Mouse (Mus musculus): ENCODE data around the gene Sh2d1b1.
A peak's percentile ranks its signal among the peaks of the same experiment; 100 is the strongest.
"Not testable (repeated sequence)": the region's sequence is repeated elsewhere in the genome, so short reads cannot be mapped to it uniquely, and the experiment has no call there.

Sh2d1b1 gene

GRCm38 (mm10) chr1:170277016-170277415 is at the start of gene Sh2d1b1:
Sh2d1b1 (plus strand) TSS chr1:170277320.
- DNase-seq = no peak

GRCm38 (mm10) chr1:170232688-170233087 is 44.4 kb upstream of the Sh2d1b1 start, which contains the start of gene Sh2d1b2:
Sh2d1b2 (plus strand) TSS chr1:170232749.
- not testable (repeated sequence) for DNase-seq

GRCm38 (mm10) chr1:170245016-170245415 is 32.1 kb upstream of the Sh2d1b1 start:
- DNase-seq = no peak

DNA sequence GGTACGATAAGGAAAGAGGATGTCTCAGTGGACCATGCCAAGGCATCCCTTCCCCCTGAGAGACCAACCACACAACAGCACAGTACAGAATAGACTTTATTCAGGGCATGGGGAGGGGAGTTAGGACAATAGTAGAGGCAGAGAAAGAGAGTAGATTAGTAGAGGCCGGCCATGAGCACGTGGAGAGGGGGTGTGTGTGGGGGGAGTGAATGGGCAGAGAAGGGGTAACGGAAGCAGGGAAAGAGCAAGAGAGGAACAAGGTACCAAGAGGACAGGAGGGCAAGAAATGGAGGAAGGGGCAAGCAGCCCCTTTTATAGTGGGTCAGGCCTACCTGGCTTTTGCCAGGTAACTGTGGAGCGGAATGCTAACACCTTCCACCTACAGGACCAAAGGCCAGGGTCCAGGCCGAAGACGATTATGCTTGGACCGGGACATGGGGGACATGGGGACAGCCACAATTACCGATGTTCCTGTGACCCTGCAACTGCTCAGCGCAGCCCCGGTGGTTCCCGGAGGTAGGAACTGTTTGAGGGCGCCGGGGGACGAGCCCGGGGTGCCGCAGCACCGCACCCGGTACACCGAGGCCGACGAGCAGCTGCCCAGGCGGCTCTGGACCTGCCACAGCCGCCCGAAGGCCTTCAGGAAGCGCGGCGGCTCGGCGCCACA is 22.1 kb upstream of the Sh2d1b1 start:
- no peak for DNase-seq

DNA sequence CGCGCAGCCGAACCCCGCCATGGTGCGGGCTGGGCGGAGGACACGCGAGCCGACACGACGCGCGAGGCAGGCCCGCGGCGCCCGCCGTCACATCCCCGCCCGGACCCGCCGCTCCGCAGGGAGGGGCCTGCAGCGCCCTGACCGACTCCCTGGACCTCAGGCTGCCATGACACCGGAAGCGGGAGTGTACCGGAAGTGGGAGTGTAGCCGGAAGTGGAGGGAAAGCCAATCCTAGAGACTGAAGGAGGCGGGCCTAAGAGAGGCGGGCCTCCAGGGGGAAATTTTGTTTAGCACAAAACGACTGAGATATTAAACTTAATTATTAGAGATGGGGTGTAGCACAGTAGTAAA is 21.6 kb upstream of the Sh2d1b1 start:
- DNase-seq = peak; percentile 78

GRCm38 (mm10) chr1:170270281-170270680 is 6.8 kb upstream of the Sh2d1b1 start:
- no peak for DNase-seq

DNA sequence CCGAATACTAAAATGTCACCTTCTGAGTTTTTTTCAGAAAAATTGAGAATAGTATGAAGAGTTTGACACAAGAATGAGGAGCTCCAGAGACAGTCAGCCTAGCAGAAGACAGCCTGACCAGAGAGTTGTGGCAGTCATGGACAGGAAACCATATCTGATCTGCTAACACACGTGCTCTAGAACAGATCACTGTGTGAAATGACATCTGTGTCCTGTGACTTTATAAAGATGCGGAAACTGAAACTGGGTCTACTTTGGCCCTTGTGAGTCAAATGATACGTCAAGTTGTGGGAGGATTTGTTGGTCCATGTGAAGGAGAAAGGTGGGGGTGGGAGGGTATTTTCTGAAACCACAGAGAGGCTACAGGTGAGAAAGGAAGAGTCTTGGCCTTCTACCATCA is 6.4 kb upstream of the Sh2d1b1 start:
- no peak for DNase-seq

DNA sequence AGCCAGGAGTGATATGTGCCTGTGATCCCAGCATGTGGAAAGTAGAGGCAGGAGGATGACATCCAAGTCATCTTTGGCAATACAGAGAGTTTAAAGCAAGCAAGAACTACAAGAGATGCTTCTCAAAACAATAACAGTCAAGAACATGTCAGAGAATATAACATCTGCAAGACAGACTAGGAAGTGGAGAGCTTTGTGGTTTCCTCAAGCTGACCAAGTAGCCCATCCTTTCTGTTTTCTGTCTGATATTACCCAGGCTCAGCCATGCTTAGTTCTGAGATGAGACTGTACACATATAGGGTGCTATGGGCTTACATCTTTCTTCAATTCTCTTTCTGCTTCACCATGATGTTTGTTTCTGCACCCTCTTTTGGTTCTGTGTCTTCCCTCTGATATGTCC is 3.9 kb upstream of the Sh2d1b1 start:
- DNase-seq = no peak

GRCm38 (mm10) chr1:170282415-170283129 is 5.5 kb downstream of the Sh2d1b1 start:
- no peak for DNase-seq

DNA sequence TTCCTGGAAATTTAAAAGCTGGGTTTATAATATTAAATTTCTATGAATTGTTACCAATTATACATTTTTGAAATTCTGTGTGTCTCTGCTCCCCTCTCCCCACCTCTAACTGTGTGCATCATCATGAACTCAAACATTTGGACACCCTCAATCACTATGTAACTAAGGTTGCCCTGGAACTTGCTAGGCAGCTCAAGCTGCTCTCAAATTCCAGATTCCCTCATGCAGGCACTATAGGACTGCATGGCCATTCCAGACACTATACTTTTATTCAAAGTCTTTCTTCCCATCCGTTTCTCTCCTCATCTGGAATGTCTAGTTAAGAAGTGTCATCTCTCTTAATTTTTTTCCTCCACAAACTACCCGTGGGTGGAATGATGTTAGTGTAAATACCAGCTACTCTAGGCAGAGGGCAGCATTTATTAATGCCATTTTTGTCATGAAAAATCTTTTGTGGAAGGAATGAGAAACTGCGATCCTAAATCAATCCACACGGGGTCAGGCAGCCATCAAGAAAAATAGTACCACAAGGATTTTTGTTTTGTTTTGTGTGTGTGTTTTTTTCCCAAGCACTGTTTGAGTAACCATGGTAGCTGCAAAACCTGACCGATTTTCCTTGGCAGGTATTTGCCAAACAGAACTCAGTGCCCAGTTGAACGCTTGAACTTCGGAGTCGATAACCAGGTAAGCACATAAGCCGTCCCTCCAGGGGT is 15.3 kb downstream of the Sh2d1b1 start:
- DNase-seq = no peak

DNA sequence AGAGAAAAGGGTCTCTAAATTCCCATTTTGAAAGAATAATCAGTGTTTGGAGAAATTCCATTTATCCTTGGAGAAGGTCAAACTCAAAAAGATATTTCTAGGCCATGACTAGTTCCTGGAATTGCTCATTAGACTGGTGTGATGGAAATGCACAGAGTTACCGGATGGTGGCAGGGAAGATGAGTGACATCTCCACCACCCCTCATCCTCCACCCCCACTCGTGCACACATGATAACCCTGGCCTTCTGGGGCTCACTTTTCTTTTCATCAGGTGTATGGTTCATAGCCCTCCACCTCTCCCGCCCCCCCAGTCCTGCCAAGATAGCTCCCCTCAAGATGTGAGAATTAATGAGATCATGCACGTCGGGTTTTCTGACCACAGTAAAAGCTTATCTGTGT is 16.1 kb downstream of the Sh2d1b1 start:
- DNase-seq = no peak

GRCm38 (mm10) chr1:170294786-170295570 is 17.9 kb downstream of the Sh2d1b1 start:
- DNase-seq = no peak

GRCm38 (mm10) chr1:170299496-170299895 is 22.4 kb downstream of the Sh2d1b1 start:
- no peak for DNase-seq

DNA sequence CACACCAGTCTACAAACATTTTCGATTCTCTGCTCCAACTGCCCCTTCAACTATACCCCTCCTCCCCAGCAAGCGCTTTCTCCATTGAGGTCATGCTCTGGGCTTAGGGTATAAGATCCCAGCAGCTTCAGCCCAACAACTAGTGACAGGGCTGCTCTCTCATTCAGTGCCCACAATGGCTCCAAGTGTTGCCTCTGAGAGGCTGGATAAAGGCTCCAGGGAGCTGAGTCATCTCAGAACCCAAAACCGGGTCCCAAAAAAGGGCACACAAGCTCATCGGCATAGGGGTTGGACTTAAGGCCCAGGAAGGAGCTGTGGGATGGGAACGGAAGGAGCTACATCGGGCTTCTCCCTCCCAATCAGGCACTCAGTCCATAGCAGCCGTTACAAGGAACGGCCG is 24.6 kb downstream of the Sh2d1b1 start:
- no peak for DNase-seq

DNA sequence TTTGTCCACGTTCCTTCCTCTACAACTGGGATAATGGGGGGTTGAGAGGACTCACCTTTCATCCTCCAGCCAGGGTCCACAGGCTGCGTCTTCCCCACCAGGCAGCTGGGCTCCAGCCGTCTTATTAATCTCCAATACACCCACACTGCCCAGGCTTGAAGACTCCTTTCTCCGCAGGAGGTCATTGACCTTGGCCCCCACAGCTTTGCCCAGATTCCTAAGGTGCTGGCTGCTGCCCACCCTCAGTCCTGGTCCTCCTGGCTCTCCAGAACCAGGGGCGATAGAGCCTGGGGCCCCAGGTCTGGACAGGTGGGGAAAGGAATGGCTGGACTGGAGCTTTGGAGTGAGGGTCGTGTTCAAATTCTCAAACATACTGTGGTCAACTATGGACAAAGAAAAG is 25.3 kb downstream of the Sh2d1b1 start:
- DNase-seq = no peak

GRCm38 (mm10) chr1:170303103-170303502 is 26.0 kb downstream of the Sh2d1b1 start:
- no peak for DNase-seq

- no peak for DNase-seq
Measured at GRCm38 (mm10) chr1:170305002-170305401, 27.9 kb downstream of the Sh2d1b1 start.

DNA sequence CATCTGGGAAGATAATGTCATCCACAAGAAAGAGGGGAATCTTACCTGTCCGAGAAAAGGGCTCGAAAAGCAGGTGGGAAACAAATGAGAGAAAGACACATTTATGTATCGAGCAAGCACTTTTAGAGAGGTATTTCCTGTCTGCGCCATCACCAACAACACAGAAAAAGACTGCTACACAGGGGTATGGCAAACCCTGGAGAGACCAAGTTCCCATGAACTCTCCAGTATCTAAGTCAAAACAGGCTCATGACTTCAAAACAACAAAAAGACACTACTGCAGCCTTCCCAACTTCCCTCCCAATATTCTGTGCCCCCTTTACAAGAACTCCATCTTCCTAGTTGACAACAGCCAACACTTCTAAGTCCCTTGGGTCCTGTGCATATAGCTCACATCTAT is 29.1 kb downstream of the Sh2d1b1 start, which contains the start of gene Gm7694:
Gm7694 (minus strand) TSS at position 101 of the 400 bp plus-strand sequence.
- DNase-seq = no peak

GRCm38 (mm10) chr1:170308503-170308902 is 31.4 kb downstream of the Sh2d1b1 start, which contains the start of gene Spata46:
Spata46 (plus strand) TSS chr1:170308803.
- no peak for DNase-seq

DNA sequence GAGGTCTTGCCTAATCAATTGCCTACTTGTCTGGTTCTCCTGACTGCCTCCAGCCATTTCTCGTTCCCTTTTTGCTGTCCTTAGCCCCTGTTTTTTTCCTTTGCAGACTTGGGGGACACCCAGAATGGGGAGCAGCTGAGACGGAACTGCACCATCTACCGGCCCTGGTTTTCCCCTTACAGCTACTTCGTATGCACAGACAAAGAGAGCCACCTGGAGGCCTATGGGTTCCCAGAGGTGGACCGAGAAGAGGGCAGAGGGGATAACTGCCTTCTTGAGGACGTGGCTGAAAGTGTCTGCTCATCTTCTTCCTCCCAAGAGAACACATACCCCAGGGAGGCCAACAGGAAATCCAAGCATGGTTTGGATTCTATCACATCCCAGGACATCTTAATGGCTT is 34.3 kb downstream of the Sh2d1b1 start:
- DNase-seq = no peak

- DNase-seq = no peak
Measured at GRCm38 (mm10) chr1:170322046-170322445, 44.9 kb downstream of the Sh2d1b1 start.

DNA sequence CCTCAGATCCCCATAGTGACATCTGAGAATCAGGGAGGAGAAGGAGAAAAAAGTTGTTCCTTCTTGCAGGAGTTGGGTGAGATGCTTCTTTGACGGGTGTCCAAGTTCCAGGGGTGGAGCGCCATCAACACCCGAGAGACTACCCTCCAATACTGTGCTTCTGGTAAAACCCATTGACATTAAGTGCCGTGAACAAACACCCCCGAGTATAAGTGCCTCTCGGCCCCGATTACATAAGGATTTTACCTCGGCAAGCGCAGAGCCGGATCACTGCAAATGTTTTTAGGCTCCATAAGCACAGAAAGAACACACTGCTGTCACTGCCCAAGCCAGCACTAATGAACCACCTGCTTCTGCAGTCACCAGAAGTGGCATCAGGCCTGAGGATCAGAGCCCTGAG is 45.9 kb downstream of the Sh2d1b1 start:
- DNase-seq = no peak

GRCm38 (mm10) chr1:170324312-170324711 is 47.2 kb downstream of the Sh2d1b1 start:
- DNase-seq = no peak

Data from thymus, postnatal 4 days (tissue).